Mouse (Mus musculus) heart, adult 2 months (tissue): ENCODE measurements around the gene Kcna7. TPM values are rescaled to one million over a fixed set of nuclear protein-coding genes. Genes with fewer than 3 reads are reported as not detected.
"Not testable (repeated sequence)": the region's sequence is repeated elsewhere in the genome, so short reads cannot be mapped to it uniquely, and the experiment has no call there.

ENCODE experiments used
- DNase-seq, 2 experiments: peaks; one replicate each; pipeline ENCODE4 v3.0.0; 2021
- H3K27ac ChIP-seq: fragments of 200-600 bp; 2 replicates; pipeline ENCODE4 v1.8.1; 2022
- H3K27me3 ChIP-seq: fragments of 200-500 bp; 2 replicates; pipeline ENCODE4 v1.6.1; 2012; ENCODE audit warnings: mild to moderate bottlenecking, low read length, inconsistent platforms, mixed read lengths; ENCODE audit not compliant: control insufficient read depth, insufficient read depth
- H3K36me3 ChIP-seq: fragments of 200-500 bp; 2 replicates; pipeline ENCODE4 v1.6.1; 2012; ENCODE audit warnings: low read length, inconsistent platforms; ENCODE audit not compliant: control insufficient read depth, insufficient read depth
- H3K4me1 ChIP-seq: fragments of 200-500 bp; 2 replicates; pipeline ENCODE4 v1.6.1; 2011; ENCODE audit warnings: low read length; ENCODE audit not compliant: control insufficient read depth, insufficient read depth
- H3K4me3 ChIP-seq: fragments of 200-600 bp; 2 replicates; pipeline ENCODE4 v1.8.1; 2022
- H3K79me2 ChIP-seq: fragments of 200-500 bp; replicated peaks from 2 replicates; pipeline ENCODE4 v1.6.1; 2012; ENCODE audit warnings: mild to moderate bottlenecking, inconsistent platforms, low read length, moderate library complexity, mixed read lengths; ENCODE audit not compliant: control insufficient read depth, insufficient read depth
- H3K9ac ChIP-seq: fragments of 200-500 bp; 2 replicates; pipeline ENCODE4 v1.6.1; 2012; ENCODE audit warnings: low read depth, mild to moderate bottlenecking, control low read depth, inconsistent platforms, low read length, mixed read lengths
- CTCF ChIP-seq: fragments of 200-600 bp; IDR thresholded peaks from 2 replicates; pipeline ENCODE4 v1.8.1; 2022; ENCODE audit warnings: antibody characterized with exemption, mild to moderate bottlenecking, moderate library complexity
- EP300 ChIP-seq: fragments of 200-500 bp; IDR thresholded peaks from 2 replicates; pipeline ENCODE4 v1.6.1; 2011; ENCODE audit warnings: low read depth, low read length, control low read depth; ENCODE audit not compliant: insufficient read depth
- POLR2A ChIP-seq: fragments of 200-500 bp; IDR thresholded peaks from 2 replicates; pipeline ENCODE4 v1.6.1; 2011; ENCODE audit warnings: mild to moderate bottlenecking, low read depth, low read length, control low read depth; ENCODE audit not compliant: insufficient read depth
- WGBS: fragments of 180-500 bp; shearing (Covaris S2); methylation state at CpG from one replicate; pipeline ENCODE4 v1.1.7; 2018; 5-methylcytosine and 5-hydroxymethylcytosine counted together
- intact Hi-C: fragments of 180-260 bp; cut with DNase I; formaldehyde crosslinking; loops from one replicate; pipeline ENCODE4 v1.15.1; 2025
- long read RNA-seq: library from polyadenylated mRNA; stranded (forward); transcript quantifications from one replicate; pipeline ENCODE4 v2.0.0, GENCODE M21; 2021
- polyA plus RNA-seq: library from polyadenylated mRNA; depleted of rRNA; stranded (reverse); fragments of >200 nt; gene quantifications from 2 replicates; pipeline ENCODE4 v1.2.3, GENCODE M21; 2012; rRNA removed
- total RNA-seq, 2 experiments: library from RNA; stranded (reverse); gene quantifications; 2 replicates each; pipeline ENCODE4 v1.2.3; 2021

Kcna7 gene
- total RNA-seq (1 to 10 TPM; 5.9 to 6.0 TPM), polyA plus RNA-seq (6.7 and 7.6 TPM in 2 replicates)
- long read RNA-seq, partial matches to known transcripts, result 0 of 1 reads
- long read RNA-seq, other reads (novel, unspliced or antisense), result 0 of 1 reads

DNA sequence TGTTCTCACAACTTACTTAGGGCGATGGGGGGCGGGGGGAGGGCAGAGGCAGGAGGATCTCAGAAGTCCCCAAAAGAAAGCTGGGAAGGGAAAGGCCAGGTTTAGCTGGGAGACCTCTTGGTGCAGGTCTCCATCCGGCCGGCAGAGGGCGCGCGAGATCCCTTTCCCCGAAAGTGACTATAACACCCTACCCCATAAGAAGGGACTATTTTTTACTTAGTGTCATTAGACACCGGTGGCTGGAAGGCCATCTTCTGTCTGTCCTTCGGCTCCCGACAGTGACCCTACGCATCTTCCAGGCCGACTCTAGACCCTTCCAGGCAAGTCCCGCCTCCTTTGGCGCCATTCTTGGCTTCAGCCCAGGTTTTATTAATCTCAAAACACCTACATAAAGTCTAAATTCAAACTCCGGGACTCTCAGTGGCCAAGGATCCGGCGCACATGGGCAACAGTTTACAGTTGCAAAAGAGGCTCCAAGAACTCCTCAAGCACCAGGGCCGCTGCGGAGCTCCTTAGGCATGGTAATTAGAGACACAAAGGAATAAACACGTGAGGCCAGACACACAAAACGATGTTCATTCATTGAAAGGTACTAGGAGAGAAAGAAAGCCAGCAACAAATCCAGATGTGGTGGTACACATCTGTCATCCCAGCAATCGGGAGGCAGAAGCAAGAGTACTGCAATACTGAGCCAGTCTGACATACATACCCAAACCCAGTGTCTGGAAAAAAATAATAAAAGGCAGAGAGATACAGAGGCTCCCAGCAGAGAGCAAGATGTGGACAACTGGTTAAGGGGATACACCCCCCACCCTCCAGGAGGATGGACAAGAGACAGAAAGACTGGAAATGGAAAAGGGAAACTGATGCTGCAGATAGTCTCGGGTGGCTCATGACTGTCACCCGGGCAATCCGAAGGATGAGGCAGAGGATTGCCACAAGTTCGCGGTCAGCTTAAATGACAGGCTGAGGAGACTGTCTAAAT, at the start of gene Kcna7:
Kcna7 (plus strand) TSS at position 563 of the 985 bp plus-strand sequence.
- Histone ChIP-seq H3K36me3 (no peaks in the 10 kb centered on the region), H3K27ac (peak within 1 kb of the TSS; percentile 42), H3K4me3 (peak within 1 kb of the TSS; percentile 45), H3K9ac (peak within 1 kb of the TSS; percentile 73), H3K4me1 (0 out of 2 replicates have a peak, but pooled peaks cover 3% of the 10 kb centered on the region), H3K79me2 (no peaks in the 10 kb centered on the region), H3K27me3 (no peaks in the 10 kb centered on the region)
- TF ChIP-seq EP300, result no peak
- TF ChIP-seq CTCF, result no peak; the same call in none of the 2 replicates
- no peak for TF ChIP-seq POLR2A
- 10% methylated on average over 28 of the region's 28 CpGs for WGBS
- intact Hi-C loops, result loop anchor here (2.0 kb wide), 1 partner anchor 27 kb away; no protein-coding TSS in a partner anchor
- peak; percentile 78 to 87 for DNase-seq

DNA sequence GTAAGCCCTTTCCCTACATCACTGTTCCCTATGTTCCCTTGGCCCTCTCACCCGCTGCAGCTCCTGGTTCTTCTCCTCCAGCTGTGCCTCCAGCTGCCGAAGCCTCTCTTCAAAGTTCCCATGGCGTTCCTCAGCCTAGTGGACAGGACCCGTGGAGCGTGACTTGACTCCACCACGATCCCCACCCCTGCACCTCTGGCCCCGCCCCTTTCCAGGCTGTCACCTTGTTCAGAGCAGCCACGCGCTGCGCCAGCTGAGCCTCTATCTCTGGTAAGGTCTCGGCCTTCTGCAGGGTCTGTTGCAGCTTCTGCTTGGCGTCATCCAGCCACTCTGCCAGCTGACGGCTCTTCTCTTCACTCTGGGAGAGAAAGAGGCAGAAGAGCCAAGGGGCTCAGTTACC, 49.4 kb upstream of the Kcna7 start:
- H3K36me3 ChIP-seq, result no peaks in the 10 kb centered on the region
- intact Hi-C loops, result no loop called here
- H3K4me1 ChIP-seq, result no peaks in the 10 kb centered on the region
- no peak overlapping the region for H3K4me3 ChIP-seq
- no peak for TF ChIP-seq POLR2A
- no peak for TF ChIP-seq EP300
- no peak for TF ChIP-seq CTCF
- no peak overlapping the region for H3K27ac ChIP-seq
- 57% methylated on average over 13 of the region's 13 CpGs for WGBS
- no peak for DNase-seq
- H3K9ac ChIP-seq, result no peak overlapping the region
- H3K79me2 ChIP-seq, result no peaks in the 10 kb centered on the region
- H3K27me3 ChIP-seq, result peaks cover 1% of the 10 kb centered on the region; the same call in 1 of the 2 replicates

DNA sequence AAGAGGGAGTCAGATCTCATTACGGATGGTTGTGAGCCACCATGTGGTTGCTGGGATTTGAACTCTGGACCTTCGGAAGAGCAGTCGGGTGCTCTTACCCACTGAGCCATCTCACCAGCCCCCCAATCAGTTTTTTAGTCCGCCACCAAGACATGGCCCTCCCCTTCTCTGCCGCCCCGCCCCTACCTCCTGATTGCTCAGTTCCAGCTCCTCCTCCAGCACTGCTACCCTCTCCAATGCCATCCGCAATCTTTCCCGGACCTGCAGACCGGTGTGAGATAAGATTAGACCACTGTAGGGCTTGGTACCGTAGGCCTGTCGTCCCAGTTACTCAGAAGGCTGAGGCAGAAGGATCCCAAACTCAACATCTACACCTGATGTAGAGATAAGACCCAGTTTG, 46.4 kb upstream of the Kcna7 start:
- DNase-seq, intact Hi-C loops, H3K79me2 ChIP-seq, H3K9ac ChIP-seq, H3K36me3 ChIP-seq, H3K4me1 ChIP-seq, H3K27ac ChIP-seq, H3K27me3 ChIP-seq, H3K4me3 ChIP-seq: not testable (repeated sequence)
- 39% methylated on average over 9 of the region's 11 CpGs for WGBS

DNA sequence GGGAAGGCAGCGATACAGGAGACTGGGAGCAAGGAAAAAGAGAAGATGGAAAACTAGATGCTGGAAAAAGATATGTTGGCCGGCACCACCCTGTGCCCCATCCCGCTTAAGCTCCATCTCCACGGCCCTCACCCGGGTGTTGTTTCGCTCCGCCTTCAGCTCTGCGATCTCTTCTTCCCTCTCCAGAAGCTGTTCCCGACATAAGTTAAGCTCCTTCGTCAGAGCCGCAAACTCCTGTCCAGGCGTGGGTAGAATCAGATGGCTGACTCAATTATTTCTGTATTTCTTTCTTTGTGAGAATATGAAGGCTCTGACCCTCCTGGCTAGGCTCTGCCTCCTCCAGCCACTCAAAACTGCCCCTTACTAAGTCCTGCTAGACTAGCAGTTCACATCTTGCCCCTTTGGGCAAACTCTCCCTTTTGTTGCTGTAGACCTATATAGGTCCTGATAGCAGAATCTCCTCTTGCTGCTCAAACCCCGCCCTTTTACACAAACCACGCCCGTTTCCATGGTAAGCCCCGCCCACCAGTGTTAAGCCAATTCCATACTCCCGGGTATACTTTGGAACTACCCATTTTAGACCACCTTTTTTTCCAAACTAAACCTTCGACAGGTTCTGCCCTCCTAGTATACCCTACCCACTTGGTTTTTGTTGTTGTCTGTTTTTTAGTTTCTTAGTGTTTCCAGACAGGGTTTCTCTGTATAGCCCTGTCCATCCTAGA, 44.9 kb upstream of the Kcna7 start:
- intact Hi-C loops, result loop anchor here (10.0 kb wide), 1 partner anchor 56 kb away; no protein-coding TSS in a partner anchor
- Histone ChIP-seq H3K27me3 (peaks cover 5% of the 10 kb centered on the region; the same call in 1 of the 2 replicates), H3K9ac (no peak overlapping the region), H3K4me3 (no peak overlapping the region), H3K4me1 (no peaks in the 10 kb centered on the region), H3K79me2 (no peaks in the 10 kb centered on the region), H3K36me3 (no peaks in the 10 kb centered on the region), H3K27ac (no peak overlapping the region)
- no peak for DNase-seq
- TF ChIP-seq POLR2A, result no peak
- TF ChIP-seq EP300, result no peak
- TF ChIP-seq CTCF, result no peak
- whole genome bisulfite sequencing, result 40% methylated on average over 18 of the region's 18 CpGs

DNA sequence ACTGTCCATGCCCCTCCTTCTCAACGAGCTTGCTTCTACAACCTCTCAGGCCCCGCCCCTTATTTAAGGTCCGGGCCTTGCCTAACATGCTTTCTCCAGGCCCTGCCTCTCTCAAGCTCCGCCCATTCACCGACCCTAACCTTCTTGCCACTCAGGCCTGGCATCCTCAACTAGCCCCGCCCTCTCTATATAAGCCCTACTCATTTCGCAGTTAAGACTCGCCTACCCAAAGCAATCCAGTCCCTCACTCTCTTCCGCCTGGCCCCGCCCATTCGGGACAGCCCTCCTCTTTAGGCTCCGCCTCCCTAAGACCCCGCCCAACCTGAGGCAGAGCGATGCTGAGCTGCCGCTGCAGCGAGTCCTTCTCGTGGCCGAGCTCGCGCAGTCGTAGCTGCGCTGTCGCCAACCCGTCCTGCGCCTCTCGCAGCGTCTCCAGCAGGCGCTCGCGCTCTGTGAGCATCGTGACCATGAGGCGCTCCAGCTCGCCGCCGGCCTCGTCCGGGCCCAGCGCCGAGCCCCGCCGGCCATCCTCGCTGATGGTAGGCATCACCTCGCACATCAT, 44.1 kb upstream of the Kcna7 start:
- no peak for TF ChIP-seq POLR2A
- DNase-seq, result peak; percentile 67 to 71
- no peaks in the 10 kb centered on the region for H3K36me3 ChIP-seq
- peaks cover 5% of the 10 kb centered on the region; the same call in 1 of the 2 replicates for H3K27me3 ChIP-seq
- H3K4me3 ChIP-seq, result peak overlapping the region; percentile 44
- WGBS, result under 1% methylated on average over 43 of the region's 43 CpGs
- intact Hi-C loops, result loop anchor here (10.0 kb wide), 1 partner anchor 57 kb away; no protein-coding TSS in a partner anchor
- H3K4me1 ChIP-seq, result no peaks in the 10 kb centered on the region
- no peak overlapping the region for H3K27ac ChIP-seq
- no peaks in the 10 kb centered on the region for H3K79me2 ChIP-seq
- 0 out of 2 replicates have a peak overlapping the region, but pooled peaks have one; percentile 9 for H3K9ac ChIP-seq
